Mouse (Mus musculus): Measurements from ENCODE around the gene Btf3.

Btf3 gene

GRCm38 (mm10) chr13:98340506-98340905, 23.7 kb upstream of the Btf3 start:
- peak in 1 of 2 experiments; percentile 18 for DNase-seq (ENCODE audit: low spot score in 2 of 2)

- no peak for DNase-seq (ENCODE audit: low spot score in 2 of 2)
These were observed 19.4 kb upstream of the Btf3 start for GRCm38 (mm10) chr13:98336205-98336604.

DNA sequence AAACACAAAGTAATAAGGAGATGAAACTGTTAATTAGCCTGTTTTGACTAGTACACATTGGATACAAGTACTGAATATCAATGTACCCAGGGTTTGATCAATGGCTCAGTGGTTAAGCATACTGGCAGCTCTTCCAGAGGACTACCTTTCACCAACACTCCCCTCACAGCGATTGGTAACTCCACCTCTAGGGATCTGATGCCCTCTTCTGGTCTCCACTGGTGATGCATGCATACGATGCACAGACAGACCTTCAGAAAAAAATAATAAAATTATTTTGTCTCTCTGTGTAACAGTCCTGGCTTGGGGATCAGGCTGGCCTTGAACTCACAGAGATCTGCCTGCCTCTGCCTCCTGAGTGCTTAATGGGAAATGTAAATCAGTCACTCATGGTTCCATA, 15.3 kb upstream of the Btf3 start:
- DNase-seq (ENCODE audit: low spot score in 2 of 2) = no peak

DNA sequence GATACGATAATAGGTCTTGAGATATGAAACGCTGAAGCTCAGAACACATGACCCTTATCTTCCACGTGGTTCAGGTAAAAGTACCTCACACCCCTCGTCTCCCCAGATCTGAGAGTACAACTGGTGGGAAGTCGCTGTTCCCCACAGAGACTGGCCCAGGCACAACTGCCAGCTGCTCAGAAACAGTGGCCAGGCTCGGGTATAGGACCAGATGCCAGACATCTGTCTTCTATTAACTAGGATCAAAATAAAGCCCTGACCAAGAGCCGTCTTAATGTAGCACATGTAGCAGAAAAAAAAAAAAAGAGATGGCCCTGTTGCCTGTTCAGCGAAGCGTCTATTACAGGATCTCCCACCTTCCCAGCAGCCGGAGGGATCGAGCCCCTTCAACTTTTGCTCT, 8.2 kb upstream of the Btf3 start:
- DNase-seq (ENCODE audit: low spot score in 2 of 2) = no peak

DNA sequence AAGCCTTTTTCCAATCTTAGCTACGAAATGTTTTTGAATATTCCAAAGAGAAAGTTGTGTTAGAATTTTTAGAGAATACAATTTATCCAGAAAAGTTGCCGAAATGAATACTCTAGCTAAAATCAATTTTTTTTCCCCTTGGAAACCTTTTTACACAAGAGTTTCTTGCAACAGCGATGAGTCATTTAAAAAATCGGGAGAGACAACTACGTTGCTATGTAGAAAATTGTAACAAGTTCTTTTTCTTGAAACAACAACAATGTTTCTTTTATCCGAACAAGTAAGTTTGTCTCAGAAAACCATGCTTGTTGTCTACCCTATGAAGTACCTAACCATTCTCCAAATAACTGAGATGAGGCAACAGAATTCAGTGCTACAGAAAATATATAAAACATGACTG, 1.1 kb upstream of the Btf3 start:
- DNase-seq (ENCODE audit: low spot score in 2 of 2) = no peak

DNA sequence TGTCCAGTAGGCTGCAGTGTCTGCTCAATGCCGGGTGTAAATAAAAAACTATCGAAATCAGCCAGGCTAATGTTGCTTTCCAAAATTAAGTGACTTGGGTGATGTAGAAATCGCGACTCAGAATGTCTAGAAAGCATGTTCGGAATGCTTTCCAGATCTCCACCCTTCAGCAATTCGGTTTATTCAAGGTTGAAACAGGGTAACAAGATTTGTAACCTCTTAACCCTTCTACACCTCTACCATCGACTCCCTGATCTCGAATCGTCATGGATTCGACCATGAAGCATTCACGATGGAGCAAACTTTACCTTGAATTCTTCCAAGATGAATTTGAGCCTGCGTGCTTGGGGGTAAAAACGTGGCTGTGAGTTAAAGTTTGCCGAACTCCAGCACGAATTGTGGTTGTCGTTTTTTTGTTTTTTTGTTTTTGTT, 456 bp upstream of the Btf3 start:
- DNase-seq (ENCODE audit: low spot score in 2 of 2) = no peak

DNA sequence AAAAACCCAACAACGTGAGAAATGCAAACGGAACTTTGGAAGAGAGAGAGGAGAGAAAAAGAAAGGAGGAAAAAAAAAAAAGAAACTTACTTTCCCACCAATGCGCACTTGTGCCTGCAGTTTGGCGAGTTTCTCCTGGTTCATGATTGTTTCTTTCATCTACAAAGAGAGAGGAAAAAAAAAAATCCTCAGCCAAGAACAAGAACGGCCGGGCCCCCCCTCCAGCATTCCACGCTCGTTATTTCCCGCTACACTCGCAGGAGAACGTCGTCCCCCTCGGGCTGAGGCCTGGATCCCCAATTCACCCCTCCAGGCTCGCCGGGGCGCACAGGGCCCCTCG, 696 bp downstream of the Btf3 start:
- no peak for DNase-seq (ENCODE audit: low spot score in 2 of 2)

DNA sequence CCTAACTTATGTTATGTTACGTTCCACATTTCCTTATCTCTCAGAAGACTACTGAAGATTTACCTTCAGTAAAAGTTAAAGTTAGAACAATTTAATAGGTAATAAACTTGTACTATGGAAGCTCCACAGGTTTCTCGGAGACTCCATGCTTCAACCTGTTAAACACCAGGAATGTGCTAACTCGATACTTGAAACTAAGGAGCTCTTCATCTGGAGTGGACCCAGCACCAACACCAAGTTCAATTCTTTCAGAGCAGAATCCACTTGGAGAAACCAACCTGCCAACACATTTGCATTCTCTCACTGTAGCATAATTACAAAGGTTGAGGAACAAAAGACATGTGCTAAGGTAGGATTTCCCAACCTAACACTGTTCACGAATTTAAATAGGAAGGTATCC, 1.7 kb downstream of the Btf3 start:
- DNase-seq (ENCODE audit: low spot score in 2 of 2) = no peak

DNA sequence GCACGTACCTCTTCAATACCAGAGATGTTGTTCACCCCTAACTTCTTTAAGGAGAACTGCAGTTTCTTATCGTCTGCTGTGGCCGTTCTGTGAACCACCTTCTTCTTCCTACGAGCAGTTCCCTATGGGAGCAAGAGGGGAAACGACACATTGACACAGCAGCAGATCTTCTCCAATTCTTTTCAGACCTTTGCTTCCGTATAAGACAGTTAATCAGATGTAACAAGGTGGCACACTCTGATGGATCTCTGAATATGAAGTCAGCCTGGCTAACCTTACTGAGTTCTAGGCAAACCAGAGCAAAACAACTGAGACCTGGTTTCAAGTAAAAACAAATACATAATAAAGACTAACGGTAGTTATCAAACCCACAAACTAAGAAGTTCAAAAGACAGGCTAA, 3.2 kb downstream of the Btf3 start:
- no peak for DNase-seq (ENCODE audit: low spot score in 2 of 2)

DNA sequence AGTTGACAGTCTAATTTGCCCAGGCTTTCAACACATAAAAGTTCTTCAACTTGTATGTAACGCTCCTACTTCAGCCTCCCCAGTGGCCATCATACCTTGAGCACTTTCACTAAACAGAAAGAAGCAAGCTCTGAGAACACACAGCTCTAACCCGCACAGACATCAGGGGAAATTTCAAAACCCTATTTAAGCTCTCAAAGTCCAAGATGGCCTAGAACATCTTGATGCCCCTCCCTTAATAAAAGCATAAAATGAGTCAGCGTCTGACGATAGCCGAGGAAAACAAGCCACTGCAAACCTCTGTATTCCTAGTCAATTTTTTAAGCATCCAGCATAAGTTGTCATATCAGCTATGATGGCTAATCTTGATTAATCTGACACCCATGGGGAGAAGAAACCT, 5.2 kb downstream of the Btf3 start:
- DNase-seq (ENCODE audit: low spot score in 2 of 2) = no peak

DNA sequence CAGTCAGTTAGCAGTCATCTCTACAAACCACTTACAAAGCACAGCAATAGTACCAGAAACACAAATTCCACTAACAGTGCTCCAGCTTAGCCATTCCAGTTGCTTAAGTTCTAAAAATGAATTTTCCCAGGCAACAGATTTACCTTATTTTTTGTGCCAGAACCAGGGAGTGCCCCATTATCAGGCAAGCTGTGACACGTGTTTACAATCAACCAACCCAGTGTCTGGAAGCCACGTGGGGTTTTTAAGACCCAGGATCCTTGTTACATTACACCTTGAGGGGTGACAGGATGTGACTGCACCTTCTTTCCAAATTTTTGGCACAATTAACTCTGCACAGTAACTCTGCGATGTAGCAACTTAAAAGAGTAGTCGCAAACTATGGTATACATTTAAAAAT, 8.1 kb downstream of the Btf3 start:
- DNase-seq (ENCODE audit: low spot score in 2 of 2) = no peak

DNA sequence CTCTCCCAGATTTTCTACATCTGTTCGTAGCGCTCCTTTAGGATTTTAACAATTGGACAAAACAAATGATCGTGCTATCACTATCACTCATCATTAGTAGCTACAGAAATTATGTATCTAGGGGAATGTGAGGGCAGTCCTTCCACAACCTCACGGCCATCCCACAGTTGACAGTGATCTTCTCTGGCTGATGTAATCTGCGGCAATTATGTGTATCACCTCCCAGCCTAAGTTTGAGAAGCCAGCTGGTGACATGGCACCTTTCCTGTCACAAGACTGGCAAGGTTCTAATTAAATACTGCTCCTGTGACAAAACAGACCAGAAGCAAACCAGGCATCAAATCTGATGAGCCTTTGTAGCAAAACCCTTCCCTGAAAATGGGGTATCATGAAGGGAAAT, 8.8 kb downstream of the Btf3 start:
- no peak for DNase-seq (ENCODE audit: low spot score in 2 of 2)

DNA sequence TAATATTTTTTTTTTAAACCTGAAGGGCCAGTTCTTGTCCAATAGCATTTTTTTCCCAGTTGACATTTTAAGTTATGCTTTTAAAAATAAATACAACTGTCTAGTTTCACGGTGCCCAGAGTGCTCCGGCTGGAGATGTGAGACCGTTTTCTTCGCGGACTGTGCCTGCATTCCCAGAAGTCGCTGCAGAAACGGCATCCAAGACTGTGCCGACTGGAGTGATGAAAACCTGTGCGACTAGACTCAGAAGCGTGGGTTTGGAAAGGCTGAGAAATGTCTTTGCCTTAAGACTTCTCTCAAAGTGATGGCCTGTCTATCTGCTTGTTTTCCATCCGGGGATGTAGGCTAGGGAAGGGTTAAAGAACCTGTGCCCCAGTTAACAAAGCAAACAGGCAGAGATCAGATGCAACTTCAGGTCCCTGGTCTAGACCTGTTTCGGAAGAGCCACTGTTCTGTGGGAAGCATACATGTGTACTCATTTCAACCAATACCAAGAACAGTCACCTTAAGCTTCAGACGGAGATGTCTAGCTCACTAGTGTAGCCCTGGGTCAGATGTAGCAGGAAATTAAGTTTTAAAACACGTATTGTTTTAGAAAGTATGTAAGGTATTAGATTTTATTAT, 9.8 kb downstream of the Btf3 start:
- DNase-seq (ENCODE audit: low spot score in 2 of 2) = no peak

DNA sequence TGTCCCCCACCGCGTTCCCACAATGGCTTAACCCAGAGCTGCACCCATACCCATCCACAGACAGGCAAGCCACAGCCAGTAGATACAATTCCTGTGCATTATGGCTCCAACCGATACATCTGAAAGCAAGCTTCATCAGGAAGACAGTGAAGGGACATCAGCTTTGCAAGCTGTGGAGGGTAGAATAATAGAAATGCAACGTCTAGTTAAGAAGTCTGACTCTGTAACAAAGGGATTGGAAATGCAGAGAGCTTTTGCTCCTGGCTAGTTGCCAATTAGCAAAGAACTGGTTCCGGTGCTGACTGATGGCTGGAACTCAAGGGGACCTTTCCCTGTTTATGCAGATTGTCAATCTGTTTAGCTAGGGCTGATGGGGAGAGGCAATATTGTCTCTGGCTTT, 10.4 kb downstream of the Btf3 start:
- no peak for DNase-seq (ENCODE audit: low spot score in 2 of 2)

- DNase-seq (ENCODE audit: low spot score in 2 of 2) = no peak
These were observed 11.5 kb downstream of the Btf3 start for GRCm38 (mm10) chr13:98305257-98305656.

DNA sequence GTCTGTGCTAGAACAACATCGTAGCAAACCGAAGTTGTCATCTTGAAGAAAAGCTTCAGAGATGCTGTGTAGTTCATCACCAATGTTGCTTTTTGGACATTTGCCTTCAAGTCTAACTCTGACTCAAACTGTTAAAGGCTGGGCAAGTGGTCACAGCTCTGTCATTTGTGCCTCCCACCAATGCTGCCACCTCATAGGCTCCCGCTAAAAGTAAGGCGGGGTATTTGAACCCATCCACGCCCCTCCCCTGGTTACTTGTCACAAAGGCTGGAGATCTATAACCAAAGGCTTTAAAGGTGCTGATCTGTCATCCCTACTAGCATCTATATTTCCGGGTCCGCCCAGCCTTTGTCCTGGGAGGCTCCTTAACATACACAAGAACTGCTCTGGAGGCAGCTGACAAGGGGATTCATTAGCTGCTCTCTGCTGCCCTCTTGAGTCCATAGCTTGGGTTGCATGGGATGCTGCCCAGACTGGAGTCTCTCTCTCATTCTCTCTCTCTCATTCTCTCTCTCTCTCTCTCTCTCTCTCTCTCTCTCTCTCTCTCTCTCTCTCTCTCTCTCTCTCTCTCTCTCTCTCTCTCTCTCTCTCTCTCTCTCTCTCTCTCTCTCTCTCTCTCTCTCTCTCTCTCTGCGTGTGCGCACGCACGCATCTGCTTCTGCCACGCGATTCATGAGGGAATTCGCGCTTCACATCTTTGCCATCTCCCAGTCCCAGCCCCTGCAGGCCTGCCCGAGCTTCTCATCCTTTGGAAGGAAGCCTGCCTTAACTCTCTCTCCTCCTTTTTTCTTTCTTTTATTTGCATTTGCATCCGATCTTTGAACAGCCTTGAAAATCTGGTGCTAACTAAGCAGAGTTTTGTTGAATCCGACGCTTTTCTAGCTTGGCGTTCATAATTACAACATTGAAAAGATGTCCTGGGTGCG, 17.7 kb downstream of the Btf3 start:
- DNase-seq (ENCODE audit: low spot score in 2 of 2) = peak; percentile 37 to 55

DNA sequence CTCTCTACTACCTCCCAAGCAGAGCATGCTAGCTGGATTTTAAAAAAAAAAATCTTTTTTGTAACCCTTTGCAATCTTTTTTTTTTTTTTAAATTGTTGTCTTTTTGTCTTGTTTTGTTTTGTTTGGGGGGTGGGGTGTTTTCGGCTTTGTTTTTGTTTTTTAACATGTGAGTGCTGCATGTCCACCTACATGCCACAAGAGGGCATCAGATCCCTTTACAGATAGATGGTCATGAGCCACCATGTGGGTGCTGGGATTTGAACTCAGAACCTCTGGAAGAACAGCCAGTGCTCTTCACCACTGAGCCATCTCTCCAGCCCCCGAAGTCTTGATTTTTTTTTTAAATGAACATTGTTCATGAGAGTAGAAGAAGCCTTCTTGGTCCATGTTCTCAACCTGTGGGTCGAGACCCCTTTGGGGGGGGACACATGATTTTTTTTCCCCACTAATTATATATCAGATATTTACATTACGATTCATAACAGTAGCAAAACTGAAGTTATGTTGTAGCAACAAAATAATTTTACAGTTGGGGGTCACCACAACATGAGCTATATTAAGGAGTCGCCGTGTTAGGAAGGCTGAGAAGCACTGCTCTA, 18.8 kb downstream of the Btf3 start:
- DNase-seq (ENCODE audit: low spot score in 2 of 2) = no peak

GRCm38 (mm10) chr13:98296072-98296471, 20.7 kb downstream of the Btf3 start:
- no peak for DNase-seq (ENCODE audit: low spot score in 2 of 2)

DNA sequence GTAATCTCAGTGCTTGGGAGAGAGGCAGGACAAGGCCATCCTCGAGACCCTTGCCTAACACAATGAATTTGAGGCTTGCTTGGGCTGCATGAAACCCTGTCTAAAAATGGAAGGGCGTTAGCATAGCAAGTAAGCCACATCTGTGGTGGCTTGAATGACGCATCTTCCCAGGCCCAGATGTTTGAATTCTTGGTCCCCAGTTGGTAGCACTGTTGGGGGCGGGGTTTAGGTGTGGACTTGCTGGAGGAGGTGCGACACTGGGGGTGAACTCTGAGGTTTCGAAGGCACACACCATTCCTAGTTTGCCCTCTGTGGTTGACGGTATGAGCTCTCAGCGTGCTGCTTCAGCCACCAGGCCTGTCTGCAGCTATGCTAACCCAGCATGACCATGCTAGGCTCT, 25.1 kb downstream of the Btf3 start:
- no peak for DNase-seq (ENCODE audit: low spot score in 2 of 2)

- DNase-seq (ENCODE audit: low spot score in 2 of 2) = no peak
These were observed 26.1 kb downstream of the Btf3 start for GRCm38 (mm10) chr13:98290719-98291118.

DNA sequence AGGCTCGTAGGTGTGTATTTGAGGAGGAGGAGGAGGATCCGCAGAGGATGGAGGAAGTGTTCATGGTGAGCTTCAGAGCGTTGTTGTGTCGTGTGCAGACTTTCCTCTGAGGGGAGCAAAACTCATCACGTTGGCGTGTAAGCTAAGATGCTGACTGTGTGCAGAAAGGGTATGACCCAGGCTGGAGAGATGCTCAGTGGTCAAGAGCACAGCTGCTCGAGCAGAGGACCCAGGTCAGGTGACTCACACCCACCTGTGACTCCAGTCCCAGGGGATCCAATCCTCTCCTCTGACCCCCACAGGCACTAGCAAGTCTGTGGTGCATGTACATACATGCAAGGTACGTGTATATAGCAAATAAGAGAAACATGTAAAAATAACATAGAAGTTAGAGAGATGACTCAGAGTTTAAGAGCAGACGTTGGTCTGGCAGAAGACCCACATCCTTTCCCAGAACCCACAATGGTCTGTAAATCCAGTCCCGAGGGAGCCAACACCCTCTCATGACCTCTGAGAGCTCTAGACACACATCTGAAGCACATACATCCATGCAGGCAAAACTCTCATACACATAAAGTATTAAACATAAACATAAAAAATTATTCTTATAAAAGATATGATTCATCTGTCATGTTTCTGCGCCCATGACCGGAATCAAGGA, 35.7 kb downstream of the Btf3 start:
- no peak for DNase-seq (ENCODE audit: low spot score in 2 of 2)

GRCm38 (mm10) chr13:98279686-98280085, 37.1 kb downstream of the Btf3 start, which contains the start of gene Gm21976:
Gene Gm21976, plus strand, starts transcription at chr13:98279887.
- no peak for DNase-seq (ENCODE audit: low spot score in 2 of 2)

Measured in heart, adult 9 months (tissue).